Mouse (Mus musculus): Measurements from ENCODE around the gene Ltbp1.

GRCm38 (mm10) chr17:75036881-75037280 lies 31.5 kb downstream of the Ltbp1 start:
- TF ChIP-seq E2F4 (IDR thresholded peaks at IDR 0.05; ENCODE audit: borderline replicate concordance, low read depth, low read length) (no peak), TAL1 (IDR thresholded peaks at IDR 0.05; ENCODE audit: low read length) (no peak), CTCF (IDR thresholded peaks at IDR 0.05 in 2 of 3, conservative IDR thresholded peaks at IDR 0.05 in 1 of 3; ENCODE audit: control insufficient read depth in 1 of 3, insufficient read depth in 1 of 3, low read depth in 2 of 3, low read length in 3 of 3, poor library complexity in 1 of 3, severe bottlenecking in 1 of 3) (no peak), MAFK (IDR thresholded peaks at IDR 0.05; ENCODE audit: borderline replicate concordance, low read depth, low read length) (no peak), POLR2AphosphoS2 (IDR thresholded peaks at IDR 0.05; ENCODE audit: low read length) (no peak), POLR2A (IDR thresholded peaks at IDR 0.05; ENCODE audit: control insufficient read depth in 1 of 2, insufficient read depth in 1 of 2, low read depth in 1 of 2, low read length in 2 of 2, poor library complexity in 1 of 2) (no peak)

All from MEL (cell line).